22 mouse cellular contexts compared by ENCODE assay signal in the genomic region with DNA sequence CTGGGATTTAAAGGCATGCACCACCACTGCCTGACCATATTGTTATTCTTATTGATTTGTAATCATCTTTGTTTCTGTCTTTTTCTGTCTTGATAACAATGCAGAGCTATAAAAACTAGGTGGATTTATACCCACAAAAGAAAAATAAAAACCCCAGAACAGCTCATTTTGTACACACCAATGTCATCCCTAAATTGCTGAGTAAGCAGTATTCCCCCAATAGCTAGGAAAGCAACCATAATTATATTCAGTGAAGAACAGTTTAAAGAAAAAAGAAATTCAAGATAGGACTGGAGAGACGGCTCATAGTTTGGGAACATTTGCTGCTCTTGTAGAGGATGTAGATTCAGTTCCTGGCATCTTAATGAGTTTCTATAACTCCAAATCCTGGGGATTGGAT.
DNase-seq lines count a peak whose midpoint lies in the region; TF ChIP-seq lines count a peak whose summit lies in the region.
"Had no signal": no experiment of that assay in that cellular context is flagged by ENCODE, and none has a peak within 500 bp of the region (broad histone marks: within the 10 kb centered on the region; RNA-seq: fewer than 3 reads in every experiment).

No protein-coding gene starts in this region.

- H3K4me3 ChIP-seq in CH12.LX (replicated peaks in 1 of 3; ENCODE audit: low read depth in 2 of 3, low read length in 2 of 3, poor library complexity in 1 of 3) (no peak overlapping the region), ES-E14 (ENCODE audit: insufficient read depth in 1 of 2, low read depth in 1 of 2, low read length in 2 of 2, poor library complexity in 1 of 2, severe bottlenecking in 1 of 2) (no peak overlapping the region)

- no peaks in the 10 kb centered on the region for H3K27me3 ChIP-seq in CH12.LX (replicated peaks)
- H3K27me3 ChIP-seq: Patski had no signal

- H3K4me2 ChIP-seq in CH12.LX (ENCODE audit: insufficient read depth, low read depth, poor library complexity, severe bottlenecking) = no peak overlapping the region

- H3K36me3 ChIP-seq in CH12.LX (replicated peaks in 1 of 2; ENCODE audit: control insufficient read depth in 1 of 2, insufficient read depth in 1 of 2, low read length in 1 of 2) (no peaks in the 10 kb centered on the region), ES-E14 (ENCODE audit: control insufficient read depth, insufficient read depth, low read length, poor library complexity, severe bottlenecking) (no peaks in the 10 kb centered on the region)
- H3K36me3 ChIP-seq: G1E had no signal

- no peak for TF ChIP-seq CTCF in CH12.LX (conservative IDR thresholded peaks at IDR 0.05 in 1 of 2, IDR thresholded peaks at IDR 0.05 in 1 of 2; ENCODE audit: low read depth in 2 of 2, low read length in 2 of 2)

- no peak overlapping the region for H3K9ac ChIP-seq in CH12.LX (ENCODE audit: insufficient read depth, low read depth)
- H3K9ac ChIP-seq in ES-E14 (ENCODE audit: insufficient read depth, low read depth, low read length, poor library complexity, severe bottlenecking) = no peak overlapping the region

- DNase-seq in CH12.LX (ENCODE audit: extremely low read depth) (no peak), ES-E14 (ENCODE audit: low read depth, low spot score) (no peak), R1 (ENCODE audit: low read depth, low spot score) (peak; percentile 4)
- DNase-seq in layer of hippocampus, adult 18-20 months (ENCODE audit: low spot score in 2 of 2) = no peak
- no peak for DNase-seq in Muller cell, postnatal 12 days (ENCODE audit: inconsistent ontology term)
- no peak for DNase-seq in testis, postnatal 14 days (ENCODE audit: low spot score)
- DNase-seq: adrenal gland, adult 2 months; adrenal gland, adult 8-10 months; adrenal gland, postnatal 10 days; adrenal gland, postnatal 14 days; adrenal gland, postnatal 25 days; adrenal gland, postnatal 36 days; B cell, adult 2 months; cerebellum, adult 11 months; cerebellum, adult 11-12 months; cerebellum, adult 18-20 months; cerebellum, adult 2 months; cerebellum, adult 8-10 months; cerebellum, adult 9-10 months; cerebellum, adult 9-11 months had no signal

- no peak for TF ChIP-seq POLR2A in CH12.LX (IDR thresholded peaks at IDR 0.05; ENCODE audit: low read depth, low read length)

- no peaks in the 10 kb centered on the region for H3K9me3 ChIP-seq in CH12.LX (replicated peaks; ENCODE audit: low read length)
- H3K9me3 ChIP-seq in ES-E14 (ENCODE audit: control insufficient read depth, insufficient read depth, low read depth, low read length) = no peaks in the 10 kb centered on the region
- H3K9me3 ChIP-seq: G1E had no signal

- H3K4me1 ChIP-seq in CH12.LX (ENCODE audit: control insufficient read depth in 1 of 2, insufficient read depth in 2 of 2) (no peaks in the 10 kb centered on the region), ES-E14 (ENCODE audit: control insufficient read depth in 2 of 2, insufficient read depth in 2 of 2, low read length in 2 of 2, poor library complexity in 1 of 2) (no peaks in the 10 kb centered on the region)

- dilution Hi-C loops in CH12.LX (cut with MboI; ENCODE audit: extremely low pct_ligation_motif_present, extremely low pct_unique_long_range_greater_than_20kb, low sequenced_read_pairs) = no loop called here

- no peak for TF ChIP-seq EP300 in CH12.LX (IDR thresholded peaks at IDR 0.05; ENCODE audit: low read length)

- no peak overlapping the region for H3K27ac ChIP-seq in CH12.LX (ENCODE audit: insufficient read depth, low read depth)
- H3K27ac ChIP-seq in ES-E14 (ENCODE audit: insufficient read depth, low read depth, low read length, poor library complexity, severe bottlenecking) = no peak overlapping the region

- no peaks in the 10 kb centered on the region for H3K79me2 ChIP-seq in CH12.LX (replicated peaks; ENCODE audit: control insufficient read depth, extremely low read depth, insufficient read depth, poor library complexity, severe bottlenecking)

- in situ Hi-C loops in CH12.LX (cut with MboI; ENCODE audit: low pct_ligation_motif_present, low pct_unique_long_range_greater_than_20kb, low sequenced_read_pairs) = no loop called here
- in situ Hi-C loops in ES-E14 (cut with MboI; ENCODE audit: low sequenced_read_pairs in 2 of 2, unreplicated experiment in 2 of 2) = no loop called here

- no peak; the same call in 1 of the 2 replicates for TF ChIP-seq RAD21 in CH12.LX (IDR thresholded peaks at IDR 0.05; ENCODE audit: low read depth, low read length)

TF ChIP-seq in CH12.LX, 34 proteins besides CTCF, POLR2A, EP300 and RAD21:
- TF ChIP-seq MAFK (IDR thresholded peaks at IDR 0.05; ENCODE audit: insufficient replicate concordance, low read length) (peak; percentile 87), ETS1 (conservative IDR thresholded peaks at IDR 0.05; ENCODE audit: low read depth, low read length) (no peak)

TF ChIP-seq in ES-E14, 5 proteins besides CTCF, POLR2A, EP300 and RAD21:
- TF ChIP-seq ZNF384 (IDR thresholded peaks at IDR 0.05; ENCODE audit: low read depth, low read length) (no peak), MAFK (IDR thresholded peaks at IDR 0.05; ENCODE audit: insufficient read depth, low read depth, low read length) (peak; percentile 96)
